Mouse (Mus musculus): ENCODE data around the gene Mob1b. TPM values are rescaled to one million over a fixed set of nuclear protein-coding genes. Genes with fewer than 3 reads are reported as not detected.

Gene Mob1b
- total and polyA plus RNA-seq, 2 experiments from 2014 or later, result 7.8 to 14.9 TPM

- Histone ChIP-seq H3K4me1 (ENCODE audit: insufficient read depth) (no peaks in the 10 kb centered on the region; the same call in 1 of the 2 replicates), H3K4me3 (ENCODE audit: low read depth, low read length) (no peak overlapping the region), H3K36me3 (ENCODE audit: insufficient read depth) (no peaks in the 10 kb centered on the region), H3K9ac (no peak overlapping the region), H3K27me3 (ENCODE audit: insufficient read depth, low read length) (no peaks in the 10 kb centered on the region), H3K9me3 (ENCODE audit: low read length) (no peaks in the 10 kb centered on the region), H3K4me2 (ENCODE audit: low read depth) (no peak overlapping the region), H3K27ac (ENCODE audit: low read depth, low read length) (no peak overlapping the region)
- WGBS, result 88% methylated on average over 5 of the region's 5 CpGs
- TF ChIP-seq CTCF (IDR thresholded peaks at IDR 0.05; ENCODE audit: low read depth), result no peak
- DNase-seq (no peak), ATAC-seq (no peak)
Observed at GRCm38 (mm10) chr5:88762611-88763010, 42.0 kb downstream of the Mob1b start.

- 1% methylated on average over 23 of the region's 23 CpGs for WGBS
- peak overlapping the region; percentile 85 for H3K27ac ChIP-seq (ENCODE audit: low read depth, low read length)
- H3K9me3 ChIP-seq (ENCODE audit: low read length), result no peaks in the 10 kb centered on the region
- H3K27me3 ChIP-seq (ENCODE audit: insufficient read depth, low read length), result no peaks in the 10 kb centered on the region
- DNase-seq (no peak), ATAC-seq (peak; percentile 35)
- peaks cover under 1% of the 10 kb centered on the region; the same call in 1 of the 2 replicates for H3K36me3 ChIP-seq (ENCODE audit: insufficient read depth)
- TF ChIP-seq CTCF (IDR thresholded peaks at IDR 0.05; ENCODE audit: low read depth), result no peak
- peak overlapping the region; percentile 63 for H3K9ac ChIP-seq
- no peaks in the 10 kb centered on the region; the same call in 1 of the 2 replicates for H3K4me1 ChIP-seq (ENCODE audit: insufficient read depth)
- H3K4me2 ChIP-seq (ENCODE audit: low read depth), result peak overlapping the region; percentile 50
- peak overlapping the region; percentile 73 for H3K4me3 ChIP-seq (ENCODE audit: low read depth, low read length)
Observed at GRCm38 (mm10) chr5:88764430-88764986, 43.9 kb downstream of the Mob1b start.

- 1% methylated on average over 51 of the region's 51 CpGs for WGBS
Observed at GRCm38 (mm10) chr5:88764987-88765481, 44.4 kb downstream of the Mob1b start, which contains the start of gene Dck. TSS of gene Dck (plus strand) at chr5:88764996.

GRCm38 (mm10) chr5:88765587-88765986, 44.9 kb downstream of the Mob1b start:
- peaks cover 4% of the 10 kb centered on the region; the same call in 1 of the 2 replicates for H3K36me3 ChIP-seq (ENCODE audit: insufficient read depth)
- H3K27me3 ChIP-seq (ENCODE audit: insufficient read depth, low read length), result no peaks in the 10 kb centered on the region
- peak overlapping the region; percentile 63 for H3K9ac ChIP-seq
- no peak for DNase-seq
- TF ChIP-seq CTCF (IDR thresholded peaks at IDR 0.05; ENCODE audit: low read depth), result no peak
- WGBS, result 2% methylated on average over 6 of the region's 6 CpGs
- H3K4me2 ChIP-seq (ENCODE audit: low read depth), result peak overlapping the region; percentile 50
- H3K4me3 ChIP-seq (ENCODE audit: low read depth, low read length), result peak overlapping the region; percentile 73
- H3K27ac ChIP-seq (ENCODE audit: low read depth, low read length), result peak overlapping the region; percentile 85
- no peaks in the 10 kb centered on the region; the same call in 1 of the 2 replicates for H3K4me1 ChIP-seq (ENCODE audit: insufficient read depth)
- no peaks in the 10 kb centered on the region for H3K9me3 ChIP-seq (ENCODE audit: low read length)
- ATAC-seq, result no peak

More at GRCm38 (mm10) chr5:88764987-88765481, 44.4 kb downstream of the Mob1b start, which contains the start of gene Dck:
- DNase-seq (peak; percentile 95), ATAC-seq (peak; percentile 99)
- Histone ChIP-seq H3K4me1 (ENCODE audit: insufficient read depth) (no peaks in the 10 kb centered on the region; the same call in 1 of the 2 replicates), H3K9ac (peak within 1 kb of the TSS; percentile 63), H3K27me3 (ENCODE audit: insufficient read depth, low read length) (no peaks in the 10 kb centered on the region), H3K36me3 (ENCODE audit: insufficient read depth) (peaks cover 4% of the 10 kb centered on the region; the same call in 1 of the 2 replicates), H3K9me3 (ENCODE audit: low read length) (no peaks in the 10 kb centered on the region), H3K4me2 (ENCODE audit: low read depth) (peak within 1 kb of the TSS; percentile 50), H3K27ac (ENCODE audit: low read depth, low read length) (peak within 1 kb of the TSS; percentile 85), H3K4me3 (ENCODE audit: low read depth, low read length) (peak within 1 kb of the TSS; percentile 73)
- TF ChIP-seq CTCF (IDR thresholded peaks at IDR 0.05; ENCODE audit: low read depth), result no peak

GRCm38 (mm10) chr5:88766121-88766520, 45.5 kb downstream of the Mob1b start:
- Histone ChIP-seq H3K4me1 (ENCODE audit: insufficient read depth) (no peaks in the 10 kb centered on the region; the same call in 1 of the 2 replicates), H3K9ac (no peak overlapping the region), H3K27ac (ENCODE audit: low read depth, low read length) (no peak overlapping the region), H3K27me3 (ENCODE audit: insufficient read depth, low read length) (no peaks in the 10 kb centered on the region), H3K4me2 (ENCODE audit: low read depth) (peak overlapping the region; percentile 50), H3K9me3 (ENCODE audit: low read length) (no peaks in the 10 kb centered on the region), H3K36me3 (ENCODE audit: insufficient read depth) (peaks cover 4% of the 10 kb centered on the region; the same call in 1 of the 2 replicates), H3K4me3 (ENCODE audit: low read depth, low read length) (peak overlapping the region; percentile 73)
- no peak for ATAC-seq
- WGBS, result 32% methylated on average over 6 of the region's 6 CpGs
- no peak for TF ChIP-seq CTCF (IDR thresholded peaks at IDR 0.05; ENCODE audit: low read depth)
- no peak for DNase-seq

GRCm38 (mm10) chr5:88766863-88767262, 46.2 kb downstream of the Mob1b start:
- no peak overlapping the region for H3K9ac ChIP-seq
- WGBS, result 89% methylated on average over 5 of the region's 5 CpGs
- TF ChIP-seq CTCF (IDR thresholded peaks at IDR 0.05; ENCODE audit: low read depth), result no peak
- peak overlapping the region; percentile 50; the same call in 1 of the 2 replicates for H3K4me2 ChIP-seq (ENCODE audit: low read depth)
- DNase-seq (no peak), ATAC-seq (no peak)
- H3K4me3 ChIP-seq (ENCODE audit: low read depth, low read length), result no peak overlapping the region
- no peak overlapping the region for H3K27ac ChIP-seq (ENCODE audit: low read depth, low read length)
- peaks cover 4% of the 10 kb centered on the region for H3K36me3 ChIP-seq (ENCODE audit: insufficient read depth)
- no peaks in the 10 kb centered on the region; the same call in 1 of the 2 replicates for H3K4me1 ChIP-seq (ENCODE audit: insufficient read depth)
- H3K27me3 ChIP-seq (ENCODE audit: insufficient read depth, low read length), result no peaks in the 10 kb centered on the region
- H3K9me3 ChIP-seq (ENCODE audit: low read length), result no peaks in the 10 kb centered on the region

GRCm38 (mm10) chr5:88768201-88768600, 47.5 kb downstream of the Mob1b start:
- ATAC-seq (no peak), DNase-seq (no peak)
- Histone ChIP-seq H3K9me3 (ENCODE audit: low read length) (no peaks in the 10 kb centered on the region), H3K4me3 (ENCODE audit: low read depth, low read length) (no peak overlapping the region), H3K4me1 (ENCODE audit: insufficient read depth) (no peaks in the 10 kb centered on the region; the same call in 1 of the 2 replicates), H3K27me3 (ENCODE audit: insufficient read depth, low read length) (no peaks in the 10 kb centered on the region), H3K27ac (ENCODE audit: low read depth, low read length) (no peak overlapping the region), H3K4me2 (ENCODE audit: low read depth) (no peak overlapping the region), H3K9ac (no peak overlapping the region), H3K36me3 (ENCODE audit: insufficient read depth) (peaks cover 11% of the 10 kb centered on the region)
- TF ChIP-seq CTCF (IDR thresholded peaks at IDR 0.05; ENCODE audit: low read depth), result no peak
- WGBS, result 93% methylated on average over 6 of the region's 6 CpGs

Measured in forebrain, postnatal 0 days (tissue).